Mouse (Mus musculus) urinary bladder, postnatal 4 days (tissue): ENCODE results near the gene Eapp.
"Not testable (repeated sequence)": the region's sequence is repeated elsewhere in the genome, so short reads cannot be mapped to it uniquely, and the experiment has no call there.

Experiments
- DNase-seq, 2 experiments: peaks; one replicate each; pipeline ENCODE4 v3.0.0; 2021 to 2022; ENCODE audit warnings: low spot score in 2 of 2

Eapp gene

GRCm38 (mm10) chr12:54683182-54683581 lies 12.5 kb downstream of the Eapp start:
- DNase-seq: no peak

- no peak for DNase-seq
Measured at GRCm38 (mm10) chr12:54676709-54677108, 19.0 kb downstream of the Eapp start.

- no peak for DNase-seq
Measured at GRCm38 (mm10) chr12:54675396-54675795, 20.3 kb downstream of the Eapp start.

GRCm38 (mm10) chr12:54671262-54671661 lies 24.4 kb downstream of the Eapp start:
- DNase-seq: no peak

- DNase-seq: no peak
Measured at GRCm38 (mm10) chr12:54668141-54668540, 27.6 kb downstream of the Eapp start.

- DNase-seq: no peak
Measured at GRCm38 (mm10) chr12:54665526-54665925, 30.2 kb downstream of the Eapp start.

GRCm38 (mm10) chr12:54661470-54661869 lies 34.2 kb downstream of the Eapp start:
- not testable (repeated sequence) for DNase-seq

GRCm38 (mm10) chr12:54659901-54660300 lies 35.8 kb downstream of the Eapp start:
- no peak for DNase-seq

- DNase-seq: no peak
Measured at GRCm38 (mm10) chr12:54658425-54659092, 37.1 kb downstream of the Eapp start.

- no peak for DNase-seq
Measured at GRCm38 (mm10) chr12:54657951-54658350, 37.7 kb downstream of the Eapp start.

GRCm38 (mm10) chr12:54657226-54657625 lies 38.5 kb downstream of the Eapp start:
- no peak for DNase-seq

- peak; percentile 95 to 96 for DNase-seq
Measured at GRCm38 (mm10) chr12:54656396-54657171, 39.1 kb downstream of the Eapp start, which contains the start of gene Sptssa. TSS of gene Sptssa (minus strand) at chr12:54656573.

GRCm38 (mm10) chr12:54656039-54656395 lies 39.7 kb downstream of the Eapp start:
- DNase-seq: no peak

- DNase-seq: no peak
Measured at GRCm38 (mm10) chr12:54655292-54656038, 40.2 kb downstream of the Eapp start.

GRCm38 (mm10) chr12:54654741-54655140 lies 41.0 kb downstream of the Eapp start:
- no peak for DNase-seq

- no peak for DNase-seq
Measured at GRCm38 (mm10) chr12:54654141-54654540, 41.6 kb downstream of the Eapp start.

GRCm38 (mm10) chr12:54652346-54652745 lies 43.4 kb downstream of the Eapp start:
- DNase-seq: no peak

- DNase-seq: no peak
Measured at GRCm38 (mm10) chr12:54651820-54652219, 43.9 kb downstream of the Eapp start.

- no peak for DNase-seq
Measured at GRCm38 (mm10) chr12:54651158-54651557, 44.5 kb downstream of the Eapp start.

- no peak for DNase-seq
Measured at GRCm38 (mm10) chr12:54644947-54645346, 50.8 kb downstream of the Eapp start.

- no peak for DNase-seq
Measured at GRCm38 (mm10) chr12:54643320-54643892, 52.3 kb downstream of the Eapp start.

GRCm38 (mm10) chr12:54641374-54641773 lies 54.3 kb downstream of the Eapp start:
- DNase-seq: no peak
